Mouse (Mus musculus): Measurements from ENCODE around the gene Mnd1. TPM values are rescaled to one million over a fixed set of nuclear protein-coding genes. Genes with fewer than 3 reads are reported as not detected.

The Mnd1 gene
- total RNA-seq, 2 experiments from 2014 or later, result 6.5 to 7.5 TPM

DNA sequence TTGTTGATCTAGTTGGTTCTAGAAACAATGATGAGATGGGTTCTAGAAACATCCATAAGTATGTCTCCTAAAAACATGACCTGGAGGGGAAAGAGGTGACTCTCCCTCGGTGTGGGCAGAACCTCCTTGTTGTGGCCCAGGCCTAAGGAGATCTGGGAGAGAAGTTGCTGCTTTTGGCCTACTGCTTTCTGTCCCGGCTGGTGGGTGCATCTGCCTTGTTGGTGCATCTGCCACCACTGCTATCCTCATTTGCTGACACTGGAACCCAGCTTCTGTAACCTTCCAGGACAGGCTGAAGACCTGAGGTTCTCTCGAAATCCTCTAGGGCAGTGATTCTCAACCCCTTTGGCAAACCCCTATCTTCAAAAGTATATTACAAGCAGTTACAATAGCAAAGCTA lies 9.8 kb upstream of the Mnd1 start:
- intact Hi-C loops (cut with DNase I), result no loop called here
- DNase-seq, result no peak

DNA sequence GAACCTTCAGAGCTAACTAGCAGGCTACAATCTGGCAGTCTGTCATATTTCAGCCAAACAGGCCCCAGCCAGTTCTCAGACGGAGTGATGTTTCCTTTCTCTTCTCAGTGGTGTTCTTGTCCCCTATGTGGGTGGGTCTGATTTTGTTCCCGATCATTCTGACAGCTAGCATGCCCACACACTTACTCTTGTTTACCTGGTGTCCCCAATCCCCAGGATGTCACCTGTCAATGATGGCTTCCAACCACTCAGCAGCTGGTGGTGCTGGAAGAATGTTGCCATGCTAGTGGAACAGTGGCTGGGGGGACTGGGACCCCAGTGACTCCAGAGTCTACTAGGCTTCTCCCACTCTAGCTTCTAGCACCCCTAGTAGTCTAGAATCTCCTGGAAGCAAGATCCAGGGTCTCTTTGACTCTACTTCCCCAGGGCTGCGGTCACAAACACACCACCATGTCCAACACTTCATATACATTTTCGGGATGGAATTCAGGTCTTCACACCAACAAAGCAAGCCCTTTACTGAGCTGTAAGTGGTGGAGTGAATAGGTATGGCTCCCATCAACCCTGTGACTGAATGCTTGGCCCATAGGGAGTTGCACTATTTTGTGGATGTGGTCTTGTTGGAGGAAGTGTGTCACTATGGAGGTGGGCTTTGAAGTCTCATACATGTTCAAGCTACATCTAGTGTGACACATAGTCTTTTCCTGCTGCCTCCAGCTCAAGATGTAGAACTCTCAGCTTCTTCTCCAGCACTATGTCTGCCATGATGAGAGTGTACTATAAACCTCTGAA lies 2.2 kb upstream of the Mnd1 start:
- intact Hi-C loops (cut with DNase I), result loop anchor here (5.0 kb wide), 1 partner anchor 120 kb away; no protein-coding TSS in a partner anchor
- DNase-seq, result no peak

DNA sequence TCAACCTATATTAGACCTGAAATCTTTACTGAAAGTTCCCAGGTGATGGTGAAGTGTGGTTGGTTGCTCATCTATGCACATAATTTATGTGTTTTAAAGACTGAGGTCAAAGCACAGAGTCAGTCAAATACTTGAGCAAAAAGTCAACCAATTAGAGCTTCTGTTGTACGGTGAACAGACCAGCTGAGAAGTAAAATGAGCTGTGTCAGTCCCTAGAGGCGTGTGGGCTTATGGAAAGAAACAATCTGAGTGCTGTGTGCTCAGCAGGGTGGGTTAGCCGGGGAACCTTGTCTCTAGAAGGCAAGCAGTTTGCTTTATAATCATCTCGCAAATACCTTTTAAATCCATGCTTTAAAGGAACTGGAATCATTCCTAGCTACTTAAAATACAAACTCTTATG lies 1.4 kb upstream of the Mnd1 start:
- DNase-seq, result no peak
- intact Hi-C loops (cut with DNase I), result loop anchor here (5.0 kb wide), 1 partner anchor 120 kb away; no protein-coding TSS in a partner anchor

DNA sequence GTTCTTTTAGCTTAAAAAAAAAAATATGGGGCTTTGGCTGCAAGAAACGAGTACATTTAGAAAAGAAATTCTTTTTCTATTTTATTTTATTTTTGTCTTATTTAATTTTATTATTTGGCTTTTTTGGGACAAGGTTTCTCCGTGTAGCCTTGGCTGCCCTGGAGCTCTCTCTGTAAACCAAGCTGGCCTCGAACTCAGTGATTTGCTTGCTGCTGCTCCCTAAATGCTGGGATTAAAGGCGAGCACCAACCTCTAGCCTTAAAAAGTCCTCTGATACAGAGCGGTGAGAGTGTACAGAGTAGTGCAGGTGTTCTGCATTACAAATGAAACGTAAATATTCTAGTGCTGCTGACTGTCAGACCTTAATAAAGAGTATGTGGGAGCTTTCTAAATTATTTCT lies 519 bp upstream of the Mnd1 start:
- intact Hi-C loops (cut with DNase I), result loop anchor here (5.0 kb wide), 1 partner anchor 119 kb away; no protein-coding TSS in a partner anchor
- no peak for DNase-seq

DNA sequence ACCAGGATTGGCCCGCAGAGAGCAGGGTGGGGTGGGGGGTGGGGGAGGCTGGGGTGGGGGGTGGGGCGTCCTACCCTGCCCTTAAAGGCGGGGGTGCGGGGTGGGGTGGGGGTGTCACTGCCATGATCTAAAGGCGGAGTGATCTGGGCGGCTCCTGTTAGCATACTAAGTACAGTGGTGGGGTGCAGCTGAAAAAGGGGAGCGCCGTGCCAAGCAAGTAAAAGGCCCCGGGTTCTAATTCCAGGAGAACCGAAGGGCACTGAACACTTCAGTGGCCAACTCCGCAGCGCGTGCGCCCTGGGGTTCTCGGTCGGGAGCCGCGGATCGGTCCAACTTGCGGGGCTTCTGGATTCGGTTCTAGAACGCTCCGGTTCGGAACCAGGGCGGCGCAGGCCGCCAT lies 440 bp downstream of the Mnd1 start:
- DNase-seq, result no peak
- intact Hi-C loops (cut with DNase I), result loop anchor here (1.0 to 5.0 kb wide), 2 partner anchors 118 to 208 kb away; no protein-coding TSS in a partner anchor

DNA sequence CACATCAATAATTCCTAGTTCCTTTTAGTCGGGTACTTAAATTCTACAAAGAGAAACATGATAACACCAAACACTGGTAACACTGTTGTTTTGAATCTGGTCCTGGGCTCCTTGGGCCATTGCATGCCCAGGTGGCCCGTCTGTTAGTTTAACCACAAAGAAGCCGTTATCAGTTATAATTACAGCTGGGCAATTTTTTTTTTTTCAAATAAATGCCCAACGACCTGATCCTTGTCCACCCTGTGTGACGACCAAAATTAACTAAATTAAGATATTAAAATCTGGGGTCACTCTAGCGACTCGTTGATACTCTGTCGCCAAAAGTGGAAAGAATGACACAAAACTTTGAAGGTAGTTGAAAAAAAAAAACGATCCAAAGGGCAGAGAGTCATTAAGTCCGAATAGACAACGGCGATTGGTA lies 855 bp downstream of the Mnd1 start:
- intact Hi-C loops (cut with DNase I), result loop anchor here (1.0 to 5.0 kb wide), 3 partner anchors 57 to 207 kb away; no protein-coding TSS in a partner anchor
- DNase-seq, result no peak

DNA sequence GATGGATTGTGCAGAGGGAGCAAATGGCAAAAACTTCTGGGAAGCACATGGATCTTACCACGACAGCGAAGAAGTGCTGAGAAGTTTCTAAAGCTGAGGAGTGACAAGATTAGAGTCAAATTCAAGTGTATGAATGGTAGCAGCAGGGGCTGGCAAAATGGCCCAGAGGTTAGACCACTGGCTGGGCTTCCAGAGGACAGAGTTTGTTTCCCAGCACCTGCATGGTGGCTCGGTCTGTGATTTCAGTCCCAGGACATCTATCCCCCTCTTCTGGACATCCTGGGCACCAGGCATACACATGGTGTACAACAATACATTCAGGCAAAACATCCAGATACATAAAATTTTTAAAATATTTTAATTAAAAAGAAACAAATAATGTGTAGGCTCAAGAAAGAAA lies 5.8 kb downstream of the Mnd1 start:
- intact Hi-C loops (cut with DNase I), result loop anchor here (5.0 kb wide), 1 partner anchor 53 kb away; no protein-coding TSS in a partner anchor
- no peak for DNase-seq

DNA sequence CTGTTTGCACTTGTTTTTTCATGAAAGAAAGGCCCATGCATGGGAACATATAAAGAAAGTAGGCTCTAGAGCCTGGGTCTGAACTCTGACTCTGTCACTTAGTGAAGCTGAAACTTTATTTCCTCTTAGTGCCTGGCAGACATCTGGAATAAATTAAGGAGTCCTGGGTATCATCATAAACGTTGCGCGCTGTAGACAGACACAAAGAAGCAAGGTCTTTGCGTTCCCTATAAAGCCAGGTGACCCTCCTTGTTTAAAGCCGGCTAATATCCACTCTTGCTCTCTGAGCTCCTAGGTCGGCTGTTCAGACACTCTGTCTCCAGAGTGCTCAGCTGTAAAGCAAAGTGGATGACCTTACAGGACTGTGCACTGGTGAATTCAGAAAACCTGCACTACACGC lies 14.6 kb downstream of the Mnd1 start:
- intact Hi-C loops (cut with DNase I), result no loop called here

DNA sequence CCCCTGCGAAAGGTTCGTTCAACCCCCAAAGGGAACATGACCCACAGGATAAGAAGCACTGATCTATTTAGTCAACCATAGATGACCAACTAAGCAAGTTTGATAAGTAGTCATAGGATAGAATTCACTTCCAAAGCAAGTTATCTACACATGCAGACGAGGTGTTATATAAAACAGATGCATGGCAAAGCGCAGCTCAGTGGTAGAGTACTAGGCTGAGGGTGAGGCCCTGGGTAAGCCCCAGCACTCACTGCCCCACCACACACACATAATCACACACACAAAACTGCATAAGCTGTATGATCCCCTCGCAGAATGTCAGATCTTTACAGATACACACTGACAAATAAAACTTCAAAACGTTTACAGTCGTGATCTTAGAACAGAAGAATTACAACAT lies 19.1 kb downstream of the Mnd1 start:
- intact Hi-C loops (cut with DNase I), result no loop called here
- DNase-seq, result no peak

More for the DNA sequence above, 14.6 kb downstream of the Mnd1 start:
- no peak for DNase-seq

DNA sequence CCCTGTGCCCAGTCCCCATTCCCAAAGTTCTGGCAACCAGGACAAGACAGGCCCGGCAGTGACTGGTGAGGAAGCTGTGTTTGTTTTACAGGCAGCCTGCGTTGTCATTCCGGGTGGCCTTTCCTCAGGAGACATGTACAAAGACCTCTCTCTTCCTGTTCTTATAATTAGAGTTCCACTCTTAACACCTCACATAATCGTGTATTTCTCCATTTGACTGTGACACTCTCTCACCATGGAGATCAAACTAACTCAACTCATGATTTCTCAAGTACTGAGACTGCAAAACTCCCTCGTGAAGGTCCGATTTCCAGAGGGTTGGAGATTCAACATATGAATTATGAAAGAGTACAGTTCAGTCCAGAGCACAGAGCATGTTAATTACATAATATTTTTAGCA lies 19.7 kb downstream of the Mnd1 start:
- intact Hi-C loops (cut with DNase I), result no loop called here
- DNase-seq, result no peak

DNA sequence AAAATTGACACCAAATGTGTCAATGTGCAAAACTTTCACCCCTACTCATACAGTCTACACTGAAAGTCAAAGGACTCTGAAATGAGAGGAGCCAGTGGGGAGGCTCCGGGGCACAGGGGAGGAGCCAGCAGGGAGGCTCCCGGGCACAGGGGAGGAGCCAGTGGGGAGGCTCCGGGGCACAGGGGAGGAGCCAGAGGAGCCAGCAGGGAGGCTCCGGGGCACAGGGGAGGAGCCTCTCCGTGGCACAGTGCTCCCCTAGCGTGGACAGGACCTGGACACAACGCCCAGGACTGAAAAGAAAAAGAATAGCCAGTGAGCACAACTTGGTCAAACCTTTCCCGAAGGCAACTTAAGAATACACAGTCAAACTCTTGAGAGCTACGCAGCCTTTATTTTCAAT lies 20.2 kb downstream of the Mnd1 start:
- DNase-seq, result no peak
- intact Hi-C loops (cut with DNase I), result no loop called here

DNA sequence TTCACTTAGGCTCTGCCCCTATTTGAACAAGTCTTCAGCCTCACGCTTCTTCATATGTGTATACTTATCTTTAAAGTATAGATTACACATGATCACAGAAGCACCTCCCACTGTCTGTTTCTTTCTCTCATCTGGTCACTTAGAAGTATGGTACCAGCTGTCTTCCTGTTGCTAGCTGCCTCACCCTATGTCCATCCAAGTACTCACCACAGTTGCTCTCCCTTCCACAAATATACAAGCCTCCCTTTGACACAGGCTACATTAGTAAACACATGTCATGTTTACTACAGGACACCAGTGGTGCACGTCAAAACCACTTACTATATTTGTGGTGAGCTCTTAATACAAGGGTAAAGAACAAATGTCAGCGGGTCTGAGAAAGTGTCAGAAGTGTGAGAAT lies 24.2 kb downstream of the Mnd1 start:
- intact Hi-C loops (cut with DNase I), result no loop called here

DNA sequence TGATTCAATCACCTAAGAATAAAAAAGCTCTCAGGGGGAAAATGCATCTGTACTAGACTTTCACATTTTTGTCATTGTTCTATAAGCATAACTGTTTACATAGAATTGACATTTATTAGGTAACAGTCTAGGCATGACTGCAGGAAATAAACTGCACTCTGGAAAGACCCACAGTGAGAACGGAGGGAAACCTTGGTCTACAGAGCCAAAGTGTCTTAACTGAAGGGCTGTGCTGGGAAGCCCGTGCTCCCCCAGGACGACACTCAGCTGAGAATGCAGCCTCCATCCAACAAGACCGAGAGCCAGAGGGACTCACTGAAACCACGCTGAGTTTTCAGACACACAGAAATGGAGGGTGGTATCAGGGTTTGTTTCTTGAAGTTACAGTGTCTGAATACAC lies 24.8 kb downstream of the Mnd1 start:
- no peak for DNase-seq
- intact Hi-C loops (cut with DNase I), result no loop called here

More for the DNA sequence above, 24.2 kb downstream of the Mnd1 start:
- no peak for DNase-seq

DNA sequence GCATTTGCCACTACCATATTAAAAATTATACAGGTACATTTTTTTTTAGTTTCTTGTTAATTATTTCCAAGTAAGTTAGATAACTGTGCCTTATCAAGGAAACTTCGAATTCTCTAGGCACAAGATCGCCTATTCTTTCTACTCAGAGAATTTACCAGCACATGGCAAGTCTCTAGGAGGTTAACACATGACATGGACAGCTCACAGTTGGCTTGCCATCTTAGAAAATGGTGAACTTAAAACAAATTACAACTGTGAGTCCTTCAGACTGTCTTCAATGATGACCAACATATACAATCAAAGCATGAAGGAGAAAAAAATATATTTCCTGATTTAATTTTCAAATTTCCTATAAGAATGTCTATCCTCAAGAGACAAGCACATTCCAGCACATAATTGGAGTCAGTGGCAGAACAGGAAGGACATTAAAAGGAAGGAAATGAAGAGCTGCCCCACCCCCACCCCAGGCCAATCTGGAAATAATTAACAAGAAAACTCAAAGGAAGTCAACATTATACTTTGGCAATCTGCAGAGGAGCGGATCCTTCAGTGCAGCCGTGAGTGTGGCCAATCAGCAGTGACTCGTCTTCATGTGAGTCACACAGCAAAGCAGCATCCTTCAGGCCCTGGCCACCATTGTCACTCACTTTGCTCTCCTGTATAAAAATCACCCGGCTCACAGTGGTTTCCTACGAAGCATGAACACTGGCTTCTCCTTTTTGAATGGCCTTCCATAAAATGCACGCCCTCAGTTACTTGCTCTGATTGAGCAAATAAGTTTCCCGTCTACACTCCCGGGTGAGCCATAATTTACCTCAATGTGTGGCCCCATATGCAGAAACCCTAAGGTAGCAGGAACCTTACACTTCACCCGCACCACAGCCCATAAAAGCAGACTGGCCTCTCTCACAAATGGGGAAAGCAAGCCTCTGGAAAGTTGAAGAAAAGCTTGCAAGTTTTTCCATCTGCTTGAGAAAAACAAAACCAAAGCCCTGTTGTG lies 26.4 kb downstream of the Mnd1 start:
- DNase-seq, result peak in 1 of 2 experiments; percentile 23
- intact Hi-C loops (cut with DNase I), result no loop called here

DNA sequence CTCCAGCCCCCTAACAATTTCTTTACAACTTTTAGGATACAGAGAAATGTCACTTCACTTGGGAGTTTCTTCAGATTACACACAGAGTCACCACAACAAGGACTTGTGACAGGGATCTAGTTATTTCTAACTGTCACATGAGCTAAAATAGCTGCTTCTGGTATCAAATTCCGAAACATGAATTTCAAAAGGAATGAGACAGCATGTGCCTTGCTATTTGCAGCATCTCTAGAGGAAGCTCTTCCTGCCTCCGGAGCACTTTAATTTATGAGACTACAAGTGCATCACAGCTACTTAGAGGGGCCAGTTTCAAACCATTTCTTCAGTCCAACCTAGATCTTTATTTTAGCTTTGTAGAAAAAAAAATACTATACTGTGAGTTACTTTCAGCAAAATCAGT lies 28.2 kb downstream of the Mnd1 start:
- intact Hi-C loops (cut with DNase I), result no loop called here

DNA sequence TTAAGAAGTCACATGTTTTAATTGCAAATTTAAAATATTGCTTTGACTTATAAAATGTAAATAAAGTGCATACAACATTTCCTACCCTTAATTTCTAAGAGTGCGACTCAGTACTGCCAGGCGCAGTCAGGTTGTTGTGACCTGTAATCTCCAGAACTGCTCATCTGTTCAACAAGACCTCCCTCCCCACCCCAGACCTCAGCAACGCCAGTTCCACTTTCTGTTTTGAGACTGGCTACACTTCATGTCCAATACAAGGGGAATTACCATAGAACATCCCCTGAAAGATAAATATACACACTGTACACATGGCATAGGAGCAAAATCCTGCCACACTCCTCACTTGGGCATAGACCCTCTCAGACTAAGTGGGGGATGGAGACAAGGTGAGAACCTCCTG lies 28.9 kb downstream of the Mnd1 start:
- intact Hi-C loops (cut with DNase I), result no loop called here

More for the DNA sequence above, 28.2 kb downstream of the Mnd1 start:
- DNase-seq, result no peak

DNA sequence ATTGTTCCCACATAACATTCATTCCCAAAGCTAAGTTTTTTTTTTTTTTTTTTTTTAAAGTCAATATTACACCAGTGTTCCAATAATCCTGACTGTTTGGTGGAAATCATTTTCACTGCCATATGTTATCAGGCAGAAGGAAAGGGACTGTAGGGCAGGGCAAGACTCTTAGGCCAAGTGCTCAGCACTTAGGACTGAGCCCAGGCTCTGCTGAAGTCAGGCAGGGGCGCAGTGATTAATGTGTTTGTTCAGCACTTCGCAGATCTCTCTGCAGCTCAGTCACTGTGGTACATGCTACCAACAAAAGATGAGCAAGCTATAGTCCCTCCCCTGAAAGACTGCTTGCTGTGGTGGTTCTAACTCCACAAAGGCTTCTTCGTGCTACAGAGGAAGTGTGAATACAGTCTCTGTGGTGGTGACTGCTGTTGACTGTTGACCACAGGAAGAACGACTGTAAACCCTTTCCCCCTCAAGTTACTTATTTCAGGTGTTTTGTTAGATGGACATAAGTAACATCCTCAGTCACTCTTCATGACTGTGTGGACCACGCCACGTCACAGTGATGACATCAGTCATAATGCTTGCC lies 29.8 kb downstream of the Mnd1 start:
- no peak for DNase-seq
- intact Hi-C loops (cut with DNase I), result no loop called here

More for the DNA sequence above, 28.9 kb downstream of the Mnd1 start:
- no peak for DNase-seq

DNA sequence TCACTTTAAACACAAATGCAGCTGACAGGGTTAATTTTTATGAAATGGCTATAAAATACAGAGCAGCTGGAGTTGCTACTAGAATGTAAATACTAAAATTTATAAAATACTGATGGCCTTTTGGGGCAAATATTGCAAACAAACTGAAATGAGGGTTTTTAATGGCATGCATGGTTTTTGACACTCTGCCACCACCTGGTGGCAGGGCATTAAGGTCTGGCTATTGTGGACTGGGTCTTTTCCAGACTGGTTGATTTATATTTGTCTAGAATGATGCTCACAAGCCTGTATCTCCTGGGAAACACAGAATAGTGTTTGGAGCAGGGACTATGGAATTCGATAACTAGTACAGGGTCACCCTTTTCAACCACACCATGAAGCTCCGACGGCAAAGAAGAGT lies 32.1 kb downstream of the Mnd1 start:
- intact Hi-C loops (cut with DNase I), result loop anchor here (1.0 to 5.0 kb wide), 2 partner anchors 86 to 176 kb away; no protein-coding TSS in a partner anchor
- DNase-seq, result peak; percentile 36 to 51

DNA sequence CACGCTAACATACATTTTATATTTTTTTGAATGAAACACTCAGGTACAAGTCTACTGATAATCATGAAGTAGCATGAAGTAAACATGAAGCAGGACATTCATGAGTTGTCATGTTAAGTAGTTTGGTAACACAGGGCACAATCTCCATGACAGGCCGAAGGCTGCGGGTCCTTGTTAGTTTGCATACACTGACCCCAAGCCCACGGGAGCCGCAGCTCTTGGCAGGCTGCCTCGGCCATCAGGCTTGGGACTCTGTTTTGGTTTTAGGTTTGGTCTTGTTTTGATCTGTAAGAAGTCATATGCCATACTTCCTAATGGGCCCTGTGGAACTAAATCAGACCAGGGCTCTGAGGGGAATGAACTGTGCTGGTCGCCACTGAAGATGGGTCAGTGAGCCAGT lies 36.9 kb downstream of the Mnd1 start:
- no peak for DNase-seq
- intact Hi-C loops (cut with DNase I), result no loop called here

DNA sequence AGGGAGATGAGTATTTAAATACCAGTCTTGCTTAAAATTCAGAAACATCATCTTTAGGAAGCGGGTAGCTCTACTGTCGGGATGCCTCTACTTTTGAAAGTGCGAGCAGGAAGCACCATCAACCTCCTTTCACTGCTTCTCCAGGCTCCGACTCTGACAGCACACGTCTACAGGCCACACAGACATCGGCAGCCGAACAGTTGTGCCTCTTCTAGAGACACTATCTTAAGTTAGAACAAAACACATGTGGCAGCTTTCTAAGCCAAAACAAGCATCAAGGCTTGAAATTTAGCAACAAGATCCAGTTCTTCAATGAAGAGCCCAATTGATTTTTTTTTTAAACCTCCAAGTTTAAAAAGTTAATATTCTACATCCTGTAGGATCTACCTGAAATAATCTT lies 37.4 kb downstream of the Mnd1 start:
- peak in 1 of 2 experiments; percentile 15 for DNase-seq
- intact Hi-C loops (cut with DNase I), result no loop called here

DNA sequence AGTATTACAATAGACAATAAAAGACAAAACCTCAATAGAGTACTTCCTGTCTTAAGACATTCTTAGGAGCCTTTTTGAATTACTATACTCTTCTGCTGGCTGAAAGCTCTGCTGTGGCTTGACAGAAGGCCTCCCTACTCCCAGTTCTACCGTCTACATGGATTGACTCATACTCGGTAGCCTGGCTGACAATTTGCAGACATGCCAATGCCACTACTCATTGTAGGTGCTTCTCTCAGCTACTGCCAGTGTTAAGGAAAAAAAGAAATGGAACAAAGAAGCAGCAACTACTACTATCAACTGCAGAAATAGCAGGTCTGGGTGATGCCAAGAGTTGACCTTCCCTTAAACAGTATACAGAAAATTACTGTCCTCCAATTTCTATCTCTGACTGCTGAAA lies 47.0 kb downstream of the Mnd1 start:
- no peak for DNase-seq
- intact Hi-C loops (cut with DNase I), result no loop called here

Measured in heart, postnatal 10 days (tissue).